ENCODE assay signal across 26 mouse cellular contexts in the genomic region with DNA sequence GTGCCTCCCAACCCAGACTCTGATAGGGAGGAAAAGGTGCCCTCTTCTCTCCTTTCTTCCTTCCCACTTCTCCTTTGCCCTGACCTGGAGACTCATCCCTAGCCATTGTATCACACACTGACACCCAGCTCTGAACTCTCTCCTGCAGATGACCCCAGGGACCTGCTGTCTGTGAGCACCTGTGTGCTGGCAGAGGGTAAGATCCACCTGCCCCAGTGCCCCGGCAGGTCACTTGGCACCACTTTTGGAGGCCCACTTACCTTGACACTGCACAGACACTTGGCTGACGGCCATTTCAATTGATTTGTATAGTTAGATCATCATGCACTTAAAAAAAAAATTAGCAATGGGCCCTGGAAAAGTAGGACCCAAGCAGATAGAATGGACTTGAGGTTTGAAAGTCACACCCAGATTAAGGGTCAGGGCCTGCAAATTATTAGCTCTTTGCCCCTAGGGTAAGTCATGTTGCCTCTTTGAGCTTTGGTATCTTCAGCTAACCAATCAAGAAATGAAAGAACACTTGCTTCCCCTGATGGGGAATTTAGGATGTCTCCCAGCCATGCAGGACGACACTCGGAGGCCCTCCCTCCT. TPM values are rescaled to one million over a fixed set of nuclear protein-coding genes. Genes with fewer than 3 reads are reported as not detected.
"Had no signal": no experiment of that assay in that cellular context is flagged by ENCODE, and none has a peak within 500 bp of the region (broad histone marks: within the 10 kb centered on the region; RNA-seq: fewer than 3 reads in every experiment).

No protein-coding gene starts in this region.

- H3K36me3 ChIP-seq: lung, embryonic 15.5 days had no signal

- ATAC-seq: inflammation-experienced regulatory T-cells, adult 6 months; intestine, embryonic 16.5 days; midbrain, embryonic 13.5 days; midbrain, embryonic 16.5 days had no signal

- DNase-seq: kidney, adult 8-10 months; layer of hippocampus, adult 9-11 months; lung, adult 18-20 months; lung, postnatal 10 days; lung, postnatal 36 days; retina, postnatal 1 day; right cerebral cortex, postnatal 25 days; thymus, adult 18-20 months; thymus, postnatal 36 days had no signal

- H3K9ac ChIP-seq: liver, embryonic 14.5 days; lung, embryonic 15.5 days; midbrain, embryonic 13.5 days; neural tube, embryonic 13.5 days had no signal

- H3K27ac ChIP-seq: kidney, postnatal 0 days; layer of hippocampus, adult 2 months; liver, embryonic 14.5 days; lung, embryonic 15.5 days; midbrain, embryonic 10.5 days; midbrain, embryonic 13.5 days; neural tube, embryonic 13.5 days had no signal

- H3K4me1 ChIP-seq: midbrain, embryonic 10.5 days; midbrain, embryonic 13.5 days; neural tube, embryonic 13.5 days had no signal

- H3K4me3 ChIP-seq: layer of hippocampus, adult 2 months; lung, embryonic 15.5 days; megakaryocyte, embryonic 14.5 days; midbrain, embryonic 10.5 days; midbrain, embryonic 13.5 days; myocyte; neural tube, embryonic 13.5 days had no signal

- H3K9me3 ChIP-seq: lung, embryonic 15.5 days; megakaryocyte, embryonic 14.5 days; midbrain, embryonic 10.5 days; midbrain, embryonic 13.5 days; neural tube, embryonic 13.5 days had no signal

- H3K27me3 ChIP-seq: lung, embryonic 15.5 days; megakaryocyte, embryonic 14.5 days; midbrain, embryonic 13.5 days; neural tube, embryonic 13.5 days had no signal

- H3K4me2 ChIP-seq: lung, embryonic 15.5 days; midbrain, embryonic 13.5 days; neural tube, embryonic 13.5 days had no signal

RNA-seq across cellular contexts. Expression of a gene that starts 46.4 kb away (rescaled TPM):
- total RNA-seq: layer of hippocampus, adult 2 months; left cerebral cortex, adult 18-20 months; left cerebral cortex, postnatal 25 days; monocyte, adult 5-6 weeks; neutrophil, adult 5-6 weeks had no signal
- polyA plus RNA-seq: inflammation-experienced regulatory T-cells, adult 6 months; midbrain, embryonic 13.5 days; urinary bladder, adult 2 months had no signal

RNA-seq across cellular contexts. Expression of a gene that starts 51.7 kb away (rescaled TPM):
- total RNA-seq: monocyte, adult 5-6 weeks; neutrophil, adult 5-6 weeks had no signal
- polyA plus RNA-seq: inflammation-experienced regulatory T-cells, adult 6 months had no signal
